Mouse (Mus musculus) small intestine, adult 2 months (tissue): Measurements from ENCODE around the gene Pitpnc1.

Experiments used
- CTCF ChIP-seq: fragments of 200-500 bp; IDR thresholded peaks from 2 replicates; pipeline ENCODE4 v1.5.1; 2012; ENCODE audit warnings: low read depth, mild to moderate bottlenecking, control low read depth, inconsistent platforms, low read length, moderate library complexity, mixed read lengths; ENCODE audit not compliant: insufficient replicate concordance, insufficient read length; ENCODE audit errors: extremely low read depth
- POLR2A ChIP-seq: fragments of 200-500 bp; IDR thresholded peaks from 2 replicates; pipeline ENCODE4 v1.6.1; 2012; ENCODE audit warnings: low read depth, mild to moderate bottlenecking, control low read depth, inconsistent platforms, low read length, moderate library complexity

DNA sequence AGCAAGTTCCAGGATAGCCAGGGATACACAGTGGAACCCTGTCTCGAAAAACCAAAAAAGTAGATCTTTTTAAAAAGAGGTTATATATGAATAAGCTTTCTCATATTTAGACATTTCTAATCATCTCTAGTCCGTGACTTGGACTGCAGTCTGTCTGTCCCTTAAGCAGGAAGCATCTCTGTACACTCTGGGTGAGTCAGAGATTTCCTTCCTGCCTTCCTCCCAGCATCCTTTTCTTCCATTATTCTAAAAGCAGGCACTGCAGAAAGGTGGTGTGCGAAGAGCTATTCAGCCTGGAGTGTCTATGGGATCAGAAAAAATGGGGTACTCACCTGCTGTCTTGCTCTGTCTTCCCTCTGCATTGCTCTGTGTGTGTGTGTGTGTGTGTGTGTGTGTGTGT, 100.0 kb downstream of the Pitpnc1 start:
- TF ChIP-seq POLR2A (no peak), CTCF (no peak)
